Mouse (Mus musculus) testis, adult 2 months (tissue): Measurements from ENCODE around the gene Loxl4. TPM values are rescaled to one million over a fixed set of nuclear protein-coding genes. Genes with fewer than 3 reads are reported as not detected.

Source experiments
- H3K27ac ChIP-seq: fragments of 200-500 bp; 2 replicates; pipeline ENCODE4 v1.5.1; 2012; ENCODE audit warnings: low read depth, low read length; ENCODE audit not compliant: control insufficient read depth, insufficient read depth
- H3K27me3 ChIP-seq: fragments of 200-500 bp; 2 replicates; pipeline ENCODE4 v1.6.1; 2012; ENCODE audit warnings: mild to moderate bottlenecking, low read length, moderate library complexity; ENCODE audit not compliant: control insufficient read depth, insufficient read depth
- H3K36me3 ChIP-seq: fragments of 200-500 bp; 2 replicates; pipeline ENCODE4 v1.6.1; 2012; ENCODE audit warnings: mild to moderate bottlenecking, low read length; ENCODE audit not compliant: control insufficient read depth, insufficient read depth
- H3K4me1 ChIP-seq: fragments of 200-500 bp; 2 replicates; pipeline ENCODE4 v1.6.1; 2012; ENCODE audit warnings: low read length; ENCODE audit not compliant: control insufficient read depth, insufficient read depth
- H3K4me3 ChIP-seq: fragments of 200-500 bp; 2 replicates; pipeline ENCODE4 v1.5.1; 2012; ENCODE audit warnings: low read depth, mild to moderate bottlenecking, low read length, moderate library complexity, mixed read lengths; ENCODE audit not compliant: control insufficient read depth
- CTCF ChIP-seq: fragments of 200-500 bp; IDR thresholded peaks from 2 replicates; pipeline ENCODE4 v1.5.1; 2012; ENCODE audit warnings: low read depth, mild to moderate bottlenecking, inconsistent platforms, low read length, moderate library complexity; ENCODE audit not compliant: control insufficient read depth, insufficient read depth, insufficient replicate concordance
- POLR2A ChIP-seq: fragments of 200-500 bp; IDR thresholded peaks from 2 replicates; pipeline ENCODE4 v1.6.1; 2012; ENCODE audit warnings: low read depth, mild to moderate bottlenecking, inconsistent platforms, low read length, moderate library complexity; ENCODE audit not compliant: control insufficient read depth
- polyA plus RNA-seq: library from polyadenylated mRNA; depleted of rRNA; stranded (reverse); fragments of >200 nt; gene quantifications from 2 replicates; pipeline ENCODE4 v1.2.3, GENCODE M21; 2012

The Loxl4 gene
- polyA plus RNA-seq, 1 experiment = 0.25 TPM

- Histone ChIP-seq H3K27me3 (no peaks in the 10 kb centered on the region), H3K36me3 (peaks cover 3% of the 10 kb centered on the region), H3K4me1 (no peaks in the 10 kb centered on the region), H3K4me3 (no peak overlapping the region), H3K27ac (no peak overlapping the region)
- no peak for TF ChIP-seq CTCF
- TF ChIP-seq POLR2A = no peak
Measured at GRCm38 (mm10) chr19:42578631-42579030, 34.0 kb downstream of the Loxl4 start.

- Histone ChIP-seq H3K4me1 (no peaks in the 10 kb centered on the region), H3K36me3 (peaks cover under 1% of the 10 kb centered on the region; the same call in 1 of the 2 replicates), H3K27me3 (no peaks in the 10 kb centered on the region), H3K4me3 (no peak overlapping the region), H3K27ac (no peak overlapping the region)
- no peak for TF ChIP-seq CTCF
- TF ChIP-seq POLR2A = no peak
Measured at GRCm38 (mm10) chr19:42576856-42577255, 35.8 kb downstream of the Loxl4 start.

- Histone ChIP-seq H3K4me3 (no peak overlapping the region), H3K36me3 (no peaks in the 10 kb centered on the region), H3K27ac (no peak overlapping the region), H3K4me1 (no peaks in the 10 kb centered on the region; the same call in 1 of the 2 replicates), H3K27me3 (no peaks in the 10 kb centered on the region)
- TF ChIP-seq POLR2A (no peak), CTCF (no peak)
Measured at GRCm38 (mm10) chr19:42575317-42575716, 37.3 kb downstream of the Loxl4 start.

- Histone ChIP-seq H3K36me3 (no peaks in the 10 kb centered on the region), H3K27ac (no peak overlapping the region)
- TF ChIP-seq POLR2A (no peak), CTCF (no peak)
Measured at GRCm38 (mm10) chr19:42571291-42571690, 41.3 kb downstream of the Loxl4 start.

GRCm38 (mm10) chr19:42569076-42569475, 43.5 kb downstream of the Loxl4 start:
- Histone ChIP-seq H3K4me1 (no peaks in the 10 kb centered on the region; the same call in 1 of the 2 replicates), H3K36me3 (no peaks in the 10 kb centered on the region), H3K27me3 (no peaks in the 10 kb centered on the region), H3K27ac (no peak overlapping the region), H3K4me3 (no peak overlapping the region)
- TF ChIP-seq POLR2A = no peak
- TF ChIP-seq CTCF = no peak

More at GRCm38 (mm10) chr19:42571291-42571690, 41.3 kb downstream of the Loxl4 start:
- H3K4me3 ChIP-seq = no peak overlapping the region
- H3K27me3 ChIP-seq = no peaks in the 10 kb centered on the region
- H3K4me1 ChIP-seq = no peaks in the 10 kb centered on the region; the same call in 1 of the 2 replicates

GRCm38 (mm10) chr19:42567020-42567419, 45.6 kb downstream of the Loxl4 start:
- peaks cover 2% of the 10 kb centered on the region; the same call in 1 of the 2 replicates for H3K36me3 ChIP-seq
- no peak overlapping the region for H3K4me3 ChIP-seq
- no peaks in the 10 kb centered on the region for H3K27me3 ChIP-seq
- TF ChIP-seq POLR2A (no peak), CTCF (no peak)
- no peaks in the 10 kb centered on the region; the same call in 1 of the 2 replicates for H3K4me1 ChIP-seq
- H3K27ac ChIP-seq = no peak overlapping the region

- TF ChIP-seq CTCF (no peak), POLR2A (no peak)
- Histone ChIP-seq H3K4me3 (no peak overlapping the region), H3K27ac (0 out of 2 replicates have a peak overlapping the region, but pooled peaks have one; percentile 11)
Measured at GRCm38 (mm10) chr19:42566283-42567019, 46.2 kb downstream of the Loxl4 start.

More at GRCm38 (mm10) chr19:42566283-42567019, 46.2 kb downstream of the Loxl4 start:
- Histone ChIP-seq H3K27me3 (no peaks in the 10 kb centered on the region), H3K36me3 (peaks cover 2% of the 10 kb centered on the region; the same call in 1 of the 2 replicates), H3K4me1 (no peaks in the 10 kb centered on the region; the same call in 1 of the 2 replicates)
